Mouse (Mus musculus) hematopoietic stem cell, adult 5-6 weeks (primary cell): Measurements from ENCODE around the gene Srsf7. TPM values are rescaled to one million over a fixed set of nuclear protein-coding genes. Genes with fewer than 3 reads are reported as not detected.

ENCODE experiments used
- ATAC-seq, 2 experiments: fragments of 125-278 bp in 1 of 2; replicated peaks in 1 of 2; 2 replicates each; pipeline ENCODE4 v1.8.0; 2016 to 2017; ENCODE audit warnings: inconsistent platforms in 2 of 2, mild to moderate bottlenecking in 2 of 2, moderate number of reproducible peaks in 2 of 2, low read depth in 1 of 2, moderate TSS enrichment in 1 of 2; ENCODE audit not compliant: low FRiP score in 2 of 2, poor library complexity in 2 of 2, severe bottlenecking in 2 of 2, insufficient read depth in 1 of 2, low TSS enrichment in 1 of 2
- total RNA-seq: library from RNA; stranded (forward); fragments of 172-1452, 232-1000 nt; gene quantifications from 2 replicates; pipeline ENCODE4 v1.2.3, GENCODE M21; 2017

Srsf7 gene
- total RNA-seq = 455 and 472 TPM in 2 replicates

GRCm38 (mm10) chr17:80206671-80207581, at the start of gene Srsf7, which contains the start of gene Ttc39d:
Srsf7 (minus strand) TSS chr17:80207307.
Ttc39d (plus strand) TSS chr17:80207460.
- ATAC-seq = peak; percentile 88 to 90

GRCm38 (mm10) chr17:80255208-80255607, 48.1 kb upstream of the Srsf7 start:
- ATAC-seq = no peak

- ATAC-seq = no peak
Observed at GRCm38 (mm10) chr17:80254421-80254820, 47.3 kb upstream of the Srsf7 start.

DNA sequence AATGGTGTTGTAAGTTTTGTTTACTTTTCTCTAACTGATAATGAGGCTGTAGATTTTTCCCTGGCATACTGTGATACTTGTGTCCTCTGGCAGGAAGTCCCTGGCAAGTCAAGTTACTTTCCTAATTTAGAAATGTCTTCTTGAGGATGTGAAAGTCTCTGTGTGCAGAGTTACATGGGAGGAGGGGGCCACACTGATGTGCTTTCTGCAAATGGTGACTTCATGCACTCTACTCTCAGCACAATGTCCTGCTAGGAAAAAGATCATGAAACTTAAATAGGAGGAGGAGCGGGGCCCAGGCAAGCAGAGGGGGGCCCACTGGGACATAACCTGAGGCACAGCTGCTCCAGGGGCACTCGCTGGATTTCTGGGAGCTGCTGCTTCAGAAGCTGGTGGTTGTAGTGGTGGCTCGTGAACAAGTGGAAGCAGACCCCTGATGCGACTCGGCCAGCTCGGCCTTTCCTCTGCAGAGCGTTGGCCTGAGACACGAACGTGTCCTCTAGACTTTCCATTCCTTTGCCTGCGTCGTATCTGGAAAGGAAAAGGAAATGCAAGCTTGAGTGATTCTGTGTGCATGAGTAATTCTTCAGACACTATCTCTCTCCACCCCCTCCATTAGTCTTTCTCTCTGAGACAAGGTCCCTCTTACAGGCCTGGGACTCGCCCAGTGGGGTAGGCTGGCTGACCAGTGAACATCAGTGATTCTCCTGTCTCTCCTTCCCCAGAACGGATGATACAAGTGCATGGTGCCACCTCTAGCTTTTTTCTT, 45.8 kb upstream of the Srsf7 start:
- no peak for ATAC-seq

DNA sequence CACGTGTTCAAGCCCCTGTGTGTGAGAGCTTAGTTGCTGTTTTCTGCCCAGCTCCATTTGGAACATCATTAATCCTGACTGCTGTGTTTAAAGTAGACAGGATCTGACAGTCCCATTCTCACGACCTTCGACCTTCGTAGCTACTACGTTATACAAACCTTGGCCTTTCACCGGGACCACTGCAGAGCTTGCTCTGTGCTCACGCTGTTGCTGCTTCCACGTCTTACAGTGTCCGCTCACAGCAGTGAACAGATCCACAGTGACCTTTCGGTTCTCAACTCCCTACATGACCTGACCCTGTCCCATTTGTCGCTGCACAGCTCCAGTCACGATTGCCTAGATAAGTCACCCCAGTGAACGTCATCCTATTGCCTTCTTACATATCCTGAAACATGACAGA, 36.0 kb upstream of the Srsf7 start:
- ATAC-seq = no peak

GRCm38 (mm10) chr17:80241594-80241993, 34.5 kb upstream of the Srsf7 start:
- no peak for ATAC-seq

DNA sequence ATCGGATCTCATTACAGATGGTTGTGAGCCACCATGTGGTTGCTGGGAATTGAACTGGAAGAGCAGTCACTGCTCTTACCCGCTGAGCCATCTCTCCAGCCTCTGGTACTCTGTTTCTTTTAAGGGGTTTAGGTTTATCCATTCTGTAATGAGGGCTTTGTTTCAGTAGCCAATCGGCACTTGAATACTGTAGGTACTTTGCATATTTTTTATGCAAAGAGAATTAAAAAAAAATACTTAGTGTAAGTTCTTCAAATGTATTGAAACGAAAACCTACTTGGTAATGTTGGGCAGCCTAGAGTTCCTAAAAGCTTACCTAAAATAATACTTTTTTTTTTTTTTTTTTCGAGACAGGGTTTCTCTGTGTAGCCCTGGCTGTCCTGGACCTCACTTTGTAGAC, 30.4 kb upstream of the Srsf7 start:
- no peak for ATAC-seq

GRCm38 (mm10) chr17:80236805-80237204, 29.7 kb upstream of the Srsf7 start:
- ATAC-seq = peak in 1 of 2 experiments; percentile 46; a peak in 2 of 4 replicates

DNA sequence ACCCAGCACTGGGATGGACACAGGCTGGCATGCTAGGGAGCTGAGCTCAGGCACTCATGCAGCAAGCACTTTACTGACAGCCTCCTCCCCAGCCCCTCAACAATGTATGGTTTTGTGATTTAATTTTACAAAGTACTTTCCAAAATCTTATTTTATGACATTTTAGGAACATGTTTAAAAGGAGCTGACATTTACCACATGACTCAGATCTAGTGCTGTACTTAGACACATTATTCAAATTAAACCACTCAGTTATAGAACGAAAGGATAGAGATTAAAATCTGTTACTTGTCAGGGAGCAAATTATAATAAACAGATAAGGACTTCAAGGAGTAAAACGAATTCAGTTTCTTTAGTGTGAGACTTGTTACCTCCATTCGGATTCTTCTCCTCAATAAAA, 28.4 kb upstream of the Srsf7 start:
- no peak for ATAC-seq

DNA sequence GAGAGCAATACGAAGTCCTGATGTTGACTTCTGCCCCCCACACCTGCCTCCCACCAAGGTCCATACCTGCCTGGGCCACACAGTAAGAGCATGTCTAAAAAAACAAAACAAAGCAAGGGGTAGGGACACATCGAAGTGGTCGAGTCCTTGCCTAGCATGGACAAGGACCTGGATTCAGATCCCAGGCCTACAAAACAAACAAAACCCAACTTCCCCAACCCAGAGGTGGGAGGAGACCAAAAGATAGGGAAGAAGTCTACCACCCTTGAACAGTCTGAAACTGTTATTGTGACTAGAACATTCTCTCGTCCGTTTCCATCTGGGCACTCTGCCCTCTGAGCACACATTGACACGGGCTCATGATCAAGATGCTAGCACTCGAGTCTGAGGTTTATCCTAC, 27.3 kb upstream of the Srsf7 start:
- ATAC-seq = no peak

GRCm38 (mm10) chr17:80233844-80234243, 26.7 kb upstream of the Srsf7 start:
- ATAC-seq = no peak

- ATAC-seq = no peak
Observed at GRCm38 (mm10) chr17:80229396-80229795, 22.3 kb upstream of the Srsf7 start.

GRCm38 (mm10) chr17:80225142-80225541, 18.0 kb upstream of the Srsf7 start:
- ATAC-seq = peak in 1 of 2 experiments; percentile 19; a peak in 1 of 4 replicates

DNA sequence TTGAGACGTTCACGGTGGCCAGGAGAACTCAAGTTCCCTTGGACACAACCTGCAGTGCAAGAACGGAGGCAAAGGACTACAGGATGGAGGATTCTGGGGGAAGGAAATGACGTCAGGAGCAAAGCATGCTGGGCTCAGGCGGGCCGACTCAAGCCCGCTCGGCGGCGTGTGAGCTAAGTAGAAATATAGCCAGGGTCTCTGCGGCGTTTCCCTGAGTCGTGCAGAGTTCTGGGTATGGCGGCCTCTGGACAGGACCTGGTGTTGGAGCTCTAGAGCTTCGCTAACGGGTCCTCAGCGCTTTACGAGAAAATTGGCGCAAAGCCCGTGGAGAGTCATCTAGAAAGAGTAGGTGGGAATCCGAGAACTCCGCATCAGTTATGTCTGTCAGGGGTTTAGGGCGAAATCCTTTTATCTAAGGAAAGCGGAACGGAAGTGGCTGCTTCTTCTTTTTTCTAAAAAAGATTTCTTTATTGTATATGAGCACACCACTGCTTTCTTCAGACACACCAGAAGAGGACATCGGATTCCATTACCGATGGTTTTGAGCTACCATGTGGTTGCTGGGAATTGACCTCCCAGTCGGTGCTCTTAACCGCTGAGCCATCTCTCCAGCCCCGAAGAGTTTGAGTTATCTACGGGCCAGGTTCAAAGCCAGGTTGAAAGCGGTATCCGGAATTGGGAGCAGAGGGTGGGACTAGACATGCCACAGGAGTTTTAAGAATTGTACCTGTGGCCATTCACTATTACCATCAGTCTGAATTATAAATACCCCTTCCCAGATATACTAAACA, 17.4 kb upstream of the Srsf7 start, which contains the start of gene Gemin6:
Gemin6 (plus strand) TSS at position 116 of the 791 bp plus-strand sequence.
- peak; percentile 98 to 99 for ATAC-seq

DNA sequence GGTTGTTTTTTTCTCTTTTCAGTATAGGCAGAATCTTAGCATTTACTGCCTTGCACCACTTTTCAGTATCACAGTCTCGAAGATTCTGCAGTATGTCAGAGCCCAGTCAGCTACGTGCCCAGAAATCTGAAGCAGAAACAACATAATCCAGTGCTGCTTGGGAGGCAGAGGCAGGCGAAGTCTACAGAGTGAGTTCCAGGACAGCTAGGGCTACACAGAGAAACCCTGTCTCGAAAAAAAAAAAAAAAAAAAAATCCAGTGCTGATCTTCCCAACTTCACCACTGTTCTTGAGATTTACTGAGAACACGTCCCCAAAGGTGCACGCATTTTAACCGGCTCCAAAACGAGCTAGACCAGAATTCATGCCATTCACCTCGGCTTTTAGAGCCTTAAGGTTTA, 16.7 kb upstream of the Srsf7 start:
- peak in 1 of 2 experiments; percentile 15; a peak in 1 of 4 replicates for ATAC-seq

DNA sequence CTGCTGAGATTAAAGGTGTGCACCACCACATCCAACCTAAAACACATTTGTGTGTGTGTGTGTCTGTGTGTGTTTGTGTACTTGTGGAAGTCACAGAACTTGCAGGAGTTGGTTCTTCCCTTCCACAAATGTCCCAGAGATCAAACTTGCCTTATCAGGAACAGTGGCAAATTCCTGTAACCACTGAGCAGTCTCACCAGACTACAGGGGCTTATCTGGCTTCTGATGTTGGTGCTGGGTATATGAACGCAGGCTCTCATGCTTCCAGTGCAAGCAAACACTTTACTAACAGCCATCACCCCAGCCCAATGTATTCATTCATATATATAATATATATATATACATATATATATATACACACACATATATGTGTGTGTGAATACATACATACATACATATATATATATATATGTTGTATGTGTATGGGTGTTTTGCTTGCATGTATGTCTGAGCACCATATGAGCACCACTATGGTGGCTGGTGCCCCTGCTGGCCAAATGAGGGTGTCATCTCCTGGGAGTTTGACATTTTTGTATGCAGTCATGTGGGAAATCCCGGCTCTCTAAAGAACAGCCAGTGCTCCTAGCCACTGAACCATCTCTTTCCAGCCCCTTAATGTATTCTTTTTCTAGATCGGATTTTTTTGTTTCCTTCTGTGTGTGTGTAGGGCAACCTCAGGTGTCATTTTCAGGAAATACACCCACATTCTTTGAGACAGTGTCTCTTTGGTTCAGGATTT, 15.0 kb upstream of the Srsf7 start:
- ATAC-seq = peak in 1 of 2 experiments; percentile 41; a peak in 1 of 4 replicates

DNA sequence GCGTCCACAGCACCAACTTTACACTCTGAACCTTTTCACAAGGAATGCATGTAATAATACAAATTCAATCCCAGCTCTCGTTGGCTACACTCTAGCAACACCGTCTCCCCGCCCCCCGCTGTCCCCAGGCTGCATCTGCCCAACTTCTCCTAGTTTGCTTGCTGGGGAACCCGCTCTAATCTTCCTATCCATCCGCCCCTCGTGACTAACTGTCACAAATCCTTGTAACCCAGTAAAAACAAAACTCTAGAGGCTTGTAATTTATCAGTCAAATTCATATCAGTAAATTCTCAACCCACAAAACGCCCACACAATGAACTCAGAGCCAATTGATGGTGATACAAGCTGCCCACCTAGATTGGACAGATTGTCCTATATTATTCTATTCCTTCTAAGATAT, 14.1 kb upstream of the Srsf7 start:
- no peak for ATAC-seq
